Mouse (Mus musculus) limb, embryonic 15.5 days (tissue): ENCODE data around the gene Tgfbr1. TPM values are rescaled to one million over a fixed set of nuclear protein-coding genes. Genes with fewer than 3 reads are reported as not detected.

Source experiments
- ATAC-seq: fragments of 200-750 bp; cut with Nextera tagmentation; 2 replicates; pipeline ENCODE4 v1.8.0; 2017; ENCODE audit warnings: low read depth, moderate TSS enrichment; ENCODE audit not compliant: insufficient number of reproducible peaks, low FRiP score, low TSS enrichment
- H3K27ac ChIP-seq: fragments of 300-500 bp; sonication (generic); 2 replicates; pipeline ENCODE4 v1.5.1; 2015; ENCODE audit warnings: moderate library complexity, mild to moderate bottlenecking, inconsistent platforms
- H3K27me3 ChIP-seq: fragments of 300-500 bp; sonication (generic); 2 replicates; pipeline ENCODE4 v1.6.1; 2015; ENCODE audit warnings: inconsistent platforms
- H3K36me3 ChIP-seq: fragments of 300-500 bp; sonication (generic); 2 replicates; pipeline ENCODE4 v1.6.1; 2015; ENCODE audit warnings: inconsistent platforms
- H3K4me1 ChIP-seq: fragments of 300-500 bp; sonication (generic); 2 replicates; pipeline ENCODE4 v1.6.1; 2015; ENCODE audit warnings: inconsistent platforms
- H3K4me2 ChIP-seq: fragments of 300-500 bp; sonication (generic); 2 replicates; pipeline ENCODE4 v1.6.1; 2015; ENCODE audit warnings: mild to moderate bottlenecking, inconsistent platforms
- H3K4me3 ChIP-seq: fragments of 300-500 bp; sonication (generic); 2 replicates; pipeline ENCODE4 v1.5.1; 2015; ENCODE audit warnings: mild to moderate bottlenecking, inconsistent platforms
- H3K9ac ChIP-seq: fragments of 300-500 bp; sonication (generic); 2 replicates; pipeline ENCODE4 v1.6.1; 2015; ENCODE audit warnings: inconsistent platforms
- H3K9me3 ChIP-seq: fragments of 300-500 bp; sonication (generic); 2 replicates; pipeline ENCODE4 v1.6.1; 2016; ENCODE audit warnings: inconsistent platforms
- WGBS: fragments of 180-500 bp; shearing (Covaris S2); methylation state at CpG from one replicate; pipeline ENCODE4 v1.1.7; 2015; 5-methylcytosine and 5-hydroxymethylcytosine counted together
- polyA plus RNA-seq: library from polyadenylated mRNA; unstranded; fragments of >200 nt; fragmentation: Nextera tagmentation; extraction: Ambion mirVana; gene quantifications from 2 replicates; pipeline ENCODE4 v1.2.1, GENCODE M21; 2015

Tgfbr1 gene
- polyA plus RNA-seq, 1 experiment from 2014 or later = 31.6 TPM

DNA sequence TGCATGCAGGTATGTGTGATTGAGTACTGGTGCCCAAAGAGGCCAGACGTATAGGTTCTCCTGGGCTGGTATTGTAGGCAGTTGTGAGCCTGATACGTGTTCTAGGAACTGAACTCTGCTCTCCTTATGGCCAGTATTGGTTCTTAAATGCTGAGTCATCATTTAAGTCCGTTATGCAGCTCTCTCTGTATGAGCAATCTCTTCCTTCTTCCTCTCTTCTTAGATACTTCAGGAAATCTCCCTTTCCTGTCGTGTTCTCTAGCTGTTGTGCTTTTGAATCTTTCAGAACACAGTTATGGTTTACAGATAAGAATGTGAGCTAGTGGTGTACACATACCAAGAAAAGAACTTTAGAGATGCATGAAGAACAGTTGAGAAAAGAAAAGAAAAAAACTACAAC lies 47.3 kb downstream of the Tgfbr1 start:
- peaks cover 29% of the 10 kb centered on the region for H3K36me3 ChIP-seq
- no peak overlapping the region for H3K9ac ChIP-seq
- H3K4me1 ChIP-seq = no peaks in the 10 kb centered on the region
- ATAC-seq = no peak
- no peak overlapping the region for H3K4me2 ChIP-seq
- H3K27ac ChIP-seq = no peak overlapping the region
- H3K4me3 ChIP-seq = no peak overlapping the region
- 82% methylated on average over 4 of the region's 4 CpGs for WGBS
- no peaks in the 10 kb centered on the region for H3K27me3 ChIP-seq
- H3K9me3 ChIP-seq = no peaks in the 10 kb centered on the region

DNA sequence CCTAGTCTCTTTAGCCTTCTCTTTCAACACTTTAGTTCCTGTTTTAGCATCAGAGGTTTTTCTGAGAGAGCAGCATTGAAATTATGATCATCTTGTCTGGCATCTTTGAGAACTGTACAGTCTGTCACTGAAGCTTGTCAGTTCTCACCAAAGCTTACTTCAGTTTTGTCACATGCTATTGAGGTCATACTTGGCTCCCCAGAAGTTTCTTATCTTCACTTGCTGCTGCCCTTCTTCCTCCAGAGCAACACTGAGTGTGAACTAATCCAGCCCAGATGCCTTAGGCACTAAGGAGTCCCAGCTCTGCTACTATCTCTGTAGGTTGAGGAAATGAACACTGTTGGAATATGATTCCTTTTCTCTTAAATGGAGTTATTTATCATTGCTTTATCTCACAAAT lies 49.2 kb downstream of the Tgfbr1 start:
- H3K36me3 ChIP-seq = peaks cover 27% of the 10 kb centered on the region
- H3K9me3 ChIP-seq = no peaks in the 10 kb centered on the region
- H3K27ac ChIP-seq = no peak overlapping the region
- no peak overlapping the region for H3K4me2 ChIP-seq
- no peaks in the 10 kb centered on the region for H3K4me1 ChIP-seq
- no peak overlapping the region for H3K4me3 ChIP-seq
- no peaks in the 10 kb centered on the region for H3K27me3 ChIP-seq
- H3K9ac ChIP-seq = no peak overlapping the region
- ATAC-seq = no peak

DNA sequence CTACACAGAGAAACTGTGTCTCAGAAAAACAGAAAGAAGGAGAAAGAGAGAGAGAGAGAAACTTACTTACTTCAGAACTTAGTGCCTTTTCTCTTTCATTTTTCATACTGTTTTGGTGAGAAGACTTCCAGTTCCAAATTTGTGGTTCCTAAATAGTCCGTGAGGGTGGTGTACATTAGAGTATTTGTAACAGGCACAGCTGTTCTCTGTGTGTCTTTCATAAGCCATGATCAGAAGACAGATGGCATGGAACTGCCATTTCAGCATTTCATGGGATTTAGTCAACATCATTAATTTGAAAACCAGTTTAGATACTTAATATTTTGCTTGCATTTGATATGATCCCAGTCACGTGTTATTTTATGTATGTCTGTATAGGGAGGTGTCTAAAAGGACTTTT lies 51.5 kb downstream of the Tgfbr1 start:
- Histone ChIP-seq H3K27me3 (no peaks in the 10 kb centered on the region), H3K9me3 (no peaks in the 10 kb centered on the region), H3K4me1 (no peaks in the 10 kb centered on the region), H3K36me3 (peaks cover 16% of the 10 kb centered on the region; the same call in 1 of the 2 replicates), H3K4me2 (no peak overlapping the region), H3K27ac (no peak overlapping the region), H3K9ac (no peak overlapping the region), H3K4me3 (no peak overlapping the region)
- 75% methylated on average over 2 of the region's 2 CpGs for whole genome bisulfite sequencing
- no peak for ATAC-seq

DNA sequence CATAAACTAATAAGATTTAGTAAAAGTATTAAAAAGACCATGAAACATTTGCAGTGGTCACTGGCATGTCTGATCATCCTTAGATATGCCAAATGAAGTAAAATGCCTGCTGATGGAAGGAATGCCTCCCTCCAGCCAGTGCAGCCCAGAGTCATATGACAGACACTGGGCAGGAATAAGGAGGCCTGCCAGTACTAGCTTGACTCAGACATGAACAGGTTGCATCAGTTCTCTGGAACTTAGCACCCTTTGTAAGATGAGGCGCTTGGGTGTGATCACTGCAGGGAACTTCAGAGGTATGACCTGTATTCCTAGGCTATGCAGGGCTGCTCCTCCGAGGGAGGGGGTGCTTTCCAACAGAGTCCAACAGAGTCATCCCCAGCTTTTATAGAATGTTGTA lies 54.1 kb downstream of the Tgfbr1 start:
- H3K9ac ChIP-seq = no peak overlapping the region
- H3K4me1 ChIP-seq = no peaks in the 10 kb centered on the region
- 66% methylated on average over 2 of the region's 2 CpGs for WGBS
- H3K27ac ChIP-seq = no peak overlapping the region
- ATAC-seq = no peak
- H3K4me2 ChIP-seq = no peak overlapping the region
- H3K27me3 ChIP-seq = no peaks in the 10 kb centered on the region
- no peaks in the 10 kb centered on the region for H3K9me3 ChIP-seq
- no peak overlapping the region for H3K4me3 ChIP-seq
- peaks cover 22% of the 10 kb centered on the region for H3K36me3 ChIP-seq

DNA sequence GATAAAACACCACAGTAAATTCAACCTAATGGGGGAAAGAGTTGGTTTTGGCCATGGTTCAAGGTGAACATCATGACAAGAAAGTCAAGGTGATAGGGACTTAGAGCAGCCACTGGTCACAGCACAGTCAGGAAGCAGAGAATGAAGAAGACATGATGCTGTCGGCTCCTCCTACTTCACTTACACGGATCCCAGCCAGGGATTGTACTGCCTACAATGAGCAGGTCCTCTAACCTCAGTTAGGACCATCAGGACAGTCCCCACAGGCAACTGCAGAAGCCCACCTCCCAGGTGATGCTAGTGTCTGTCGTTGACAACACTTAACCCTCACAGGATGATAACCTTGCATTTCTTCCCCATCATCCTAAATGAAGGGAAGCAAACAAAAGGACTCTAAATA lies 64.8 kb downstream of the Tgfbr1 start:
- Histone ChIP-seq H3K4me2 (no peak overlapping the region), H3K9ac (no peak overlapping the region), H3K36me3 (peaks cover 10% of the 10 kb centered on the region; the same call in 1 of the 2 replicates), H3K9me3 (no peaks in the 10 kb centered on the region), H3K27ac (no peak overlapping the region), H3K4me1 (0 out of 2 replicates have a peak, but pooled peaks cover 5% of the 10 kb centered on the region), H3K27me3 (no peaks in the 10 kb centered on the region), H3K4me3 (no peak overlapping the region)
- WGBS = 64% methylated on average over 3 of the region's 3 CpGs
- ATAC-seq = no peak

DNA sequence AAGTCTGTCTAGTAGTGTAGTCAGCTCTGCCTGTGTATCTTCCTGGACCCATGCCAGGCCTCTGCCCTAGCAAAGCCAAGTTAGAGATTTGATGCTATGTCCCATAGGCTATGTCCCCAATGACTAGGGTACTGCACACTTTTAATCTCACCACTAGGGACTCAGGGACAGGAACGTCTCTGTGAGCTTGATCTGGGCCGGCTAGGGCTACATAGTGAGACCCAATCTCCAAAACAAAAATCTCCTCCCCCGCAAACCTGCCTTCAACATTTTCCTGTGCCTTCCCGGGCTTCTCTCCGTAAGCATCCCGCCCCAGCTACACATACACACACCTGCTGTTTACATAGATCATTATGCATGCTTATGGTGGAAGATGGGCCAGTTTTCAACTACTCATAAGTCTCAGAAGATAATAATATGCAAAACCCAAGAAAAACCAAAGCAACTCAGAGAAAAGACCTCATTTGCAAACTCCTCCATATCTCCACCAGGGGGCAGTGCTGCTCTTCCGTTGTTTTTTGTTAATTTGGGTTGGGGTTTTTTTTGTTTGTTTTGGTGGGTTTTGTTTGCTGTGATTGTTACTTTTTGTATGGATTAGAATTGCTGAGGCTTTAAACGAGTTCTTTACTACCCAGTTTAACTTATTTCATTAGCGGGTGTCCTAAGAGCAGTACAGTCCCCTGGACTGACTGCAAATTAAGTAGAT lies 66.4 kb downstream of the Tgfbr1 start:
- Histone ChIP-seq H3K36me3 (peaks cover 3% of the 10 kb centered on the region; the same call in 1 of the 2 replicates), H3K4me2 (no peak overlapping the region), H3K9ac (no peak overlapping the region), H3K27ac (no peak overlapping the region), H3K9me3 (no peaks in the 10 kb centered on the region), H3K27me3 (no peaks in the 10 kb centered on the region), H3K4me3 (no peak overlapping the region), H3K4me1 (0 out of 2 replicates have a peak, but pooled peaks cover 5% of the 10 kb centered on the region)
- no peak for ATAC-seq
- WGBS = 30% methylated on average over 9 of the region's 9 CpGs

DNA sequence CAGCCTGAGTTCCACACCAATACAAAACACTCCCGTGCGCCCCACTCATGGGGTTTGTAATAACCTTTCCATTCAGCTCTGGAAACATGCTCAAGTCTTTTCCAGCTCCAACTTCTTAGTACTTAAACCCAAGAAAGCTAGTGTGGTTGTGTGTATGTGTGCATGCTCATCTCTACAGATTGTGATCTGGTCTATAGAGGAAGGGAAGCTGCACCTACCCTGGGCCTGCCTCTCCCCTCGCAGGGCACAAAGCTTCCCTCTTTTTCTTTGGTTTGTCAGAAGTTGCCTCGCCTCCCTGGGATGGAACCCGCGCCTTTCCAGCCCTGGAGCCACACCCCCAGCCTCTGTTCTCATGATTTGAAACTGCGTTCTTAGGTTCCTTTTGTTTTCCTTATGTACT lies 67.2 kb downstream of the Tgfbr1 start:
- WGBS = 38% methylated on average over 7 of the region's 7 CpGs
- Histone ChIP-seq H3K36me3 (no peaks in the 10 kb centered on the region), H3K4me2 (no peak overlapping the region), H3K9ac (no peak overlapping the region), H3K27ac (no peak overlapping the region), H3K4me1 (0 out of 2 replicates have a peak, but pooled peaks cover 5% of the 10 kb centered on the region), H3K9me3 (no peaks in the 10 kb centered on the region), H3K4me3 (no peak overlapping the region), H3K27me3 (no peaks in the 10 kb centered on the region)
- ATAC-seq = no peak

DNA sequence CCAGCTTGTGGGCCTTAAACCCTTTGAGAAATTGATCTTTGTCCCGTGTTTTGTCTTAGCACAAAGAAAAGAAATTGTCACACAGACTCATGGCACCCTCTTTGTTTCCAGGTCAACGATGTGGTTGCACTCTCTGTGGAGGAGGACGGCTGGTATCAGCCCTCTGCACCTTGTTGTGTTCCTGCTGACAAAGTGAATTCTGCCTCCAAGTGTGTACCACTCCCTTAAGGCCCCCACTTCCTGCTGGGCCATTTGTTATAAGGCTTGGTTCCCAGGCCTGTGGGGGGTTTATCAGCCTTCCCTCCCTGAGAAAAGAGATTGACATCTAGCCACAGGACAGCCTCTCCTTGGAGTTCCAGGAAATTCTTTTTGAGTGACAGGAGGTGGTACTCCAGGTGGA lies 69.2 kb downstream of the Tgfbr1 start:
- Histone ChIP-seq H3K9me3 (no peaks in the 10 kb centered on the region), H3K4me2 (no peak overlapping the region), H3K9ac (no peak overlapping the region), H3K4me3 (no peak overlapping the region), H3K27ac (no peak overlapping the region), H3K27me3 (no peaks in the 10 kb centered on the region), H3K4me1 (0 out of 2 replicates have a peak, but pooled peaks cover 5% of the 10 kb centered on the region), H3K36me3 (no peaks in the 10 kb centered on the region)
- no peak for ATAC-seq
- WGBS = 57% methylated on average over 3 of the region's 3 CpGs

DNA sequence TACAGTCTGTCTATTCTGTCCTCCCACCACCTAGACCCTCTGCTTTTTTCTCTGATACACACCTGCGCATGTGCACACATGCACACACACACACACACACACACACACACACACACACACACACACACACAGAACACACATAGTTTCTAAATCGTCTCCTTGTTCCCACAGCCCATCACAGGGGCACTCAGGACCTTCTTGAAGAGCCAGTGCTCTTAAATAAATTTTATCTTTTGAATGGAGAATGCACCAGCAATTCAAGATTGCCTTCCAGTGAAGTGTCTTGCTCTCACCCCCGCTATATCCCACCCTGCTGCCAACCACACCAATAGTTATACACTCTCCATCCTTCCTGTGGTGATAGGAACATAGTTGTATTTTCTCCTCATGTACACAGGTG lies 69.9 kb downstream of the Tgfbr1 start:
- Histone ChIP-seq H3K27me3 (no peaks in the 10 kb centered on the region), H3K36me3 (no peaks in the 10 kb centered on the region), H3K4me2 (no peak overlapping the region), H3K9me3 (no peaks in the 10 kb centered on the region), H3K4me1 (0 out of 2 replicates have a peak, but pooled peaks cover 5% of the 10 kb centered on the region), H3K9ac (no peak overlapping the region), H3K4me3 (no peak overlapping the region), H3K27ac (no peak overlapping the region)
- WGBS = 88% methylated on average over 3 of the region's 3 CpGs
- ATAC-seq = no peak

DNA sequence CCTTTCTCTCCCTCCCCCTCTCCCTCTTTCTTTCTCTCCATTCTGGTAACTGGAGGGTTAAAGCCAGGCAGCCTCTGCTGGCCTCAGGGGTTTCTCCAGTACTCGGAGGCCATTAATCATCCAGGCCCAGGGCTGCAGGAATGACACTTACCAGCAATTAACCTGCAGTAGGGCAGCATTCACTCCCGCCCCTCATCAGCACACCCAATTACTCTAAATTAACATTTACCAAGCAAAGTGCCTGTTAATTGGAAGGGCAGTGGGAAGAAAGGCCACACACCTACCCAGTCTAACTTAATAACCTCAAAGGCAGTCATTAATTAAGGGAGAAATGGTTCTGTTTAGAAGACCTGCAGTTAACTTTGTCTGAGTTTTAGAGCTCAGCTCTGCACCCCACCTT lies 71.4 kb downstream of the Tgfbr1 start:
- 14% methylated on average over 2 of the region's 2 CpGs for WGBS
- no peak for ATAC-seq
- Histone ChIP-seq H3K9ac (no peak overlapping the region), H3K4me2 (no peak overlapping the region), H3K4me3 (no peak overlapping the region), H3K27ac (no peak overlapping the region), H3K9me3 (no peaks in the 10 kb centered on the region), H3K27me3 (no peaks in the 10 kb centered on the region), H3K36me3 (no peaks in the 10 kb centered on the region), H3K4me1 (0 out of 2 replicates have a peak, but pooled peaks cover 1% of the 10 kb centered on the region)

DNA sequence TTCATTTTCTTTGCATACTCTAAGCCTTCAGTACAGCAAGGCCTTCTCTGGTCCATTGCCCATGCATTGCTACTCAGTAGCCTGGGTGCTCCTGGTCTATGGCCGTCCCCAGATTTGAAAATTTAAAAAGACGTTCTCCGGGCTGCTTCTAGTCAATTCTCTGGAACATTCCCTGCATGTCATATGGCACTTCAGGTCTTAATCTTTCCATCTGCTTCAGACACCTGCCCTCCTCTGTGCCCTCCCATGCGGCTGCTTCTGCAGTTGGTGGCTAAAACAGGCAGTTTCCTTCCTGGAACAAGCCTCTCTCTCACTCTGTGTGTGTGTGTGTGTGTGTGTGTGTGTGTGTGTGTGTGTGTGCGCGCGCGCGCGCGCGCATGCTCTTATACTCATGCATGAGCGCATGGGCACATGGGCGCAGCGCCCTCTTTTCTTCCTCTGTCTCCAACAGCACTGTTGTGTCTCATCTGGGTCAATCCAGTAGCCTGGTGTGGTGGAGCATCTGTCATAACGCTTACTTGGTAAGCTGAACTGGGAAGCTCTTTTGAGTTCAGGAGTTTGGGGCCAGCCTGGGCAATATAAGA lies 72.3 kb downstream of the Tgfbr1 start:
- Histone ChIP-seq H3K36me3 (no peaks in the 10 kb centered on the region), H3K27ac (no peak overlapping the region), H3K4me2 (no peak overlapping the region), H3K4me1 (no peaks in the 10 kb centered on the region), H3K9me3 (no peaks in the 10 kb centered on the region), H3K9ac (no peak overlapping the region), H3K4me3 (no peak overlapping the region), H3K27me3 (no peaks in the 10 kb centered on the region)
- 88% methylated on average over 16 of the region's 16 CpGs for WGBS
- ATAC-seq = no peak

DNA sequence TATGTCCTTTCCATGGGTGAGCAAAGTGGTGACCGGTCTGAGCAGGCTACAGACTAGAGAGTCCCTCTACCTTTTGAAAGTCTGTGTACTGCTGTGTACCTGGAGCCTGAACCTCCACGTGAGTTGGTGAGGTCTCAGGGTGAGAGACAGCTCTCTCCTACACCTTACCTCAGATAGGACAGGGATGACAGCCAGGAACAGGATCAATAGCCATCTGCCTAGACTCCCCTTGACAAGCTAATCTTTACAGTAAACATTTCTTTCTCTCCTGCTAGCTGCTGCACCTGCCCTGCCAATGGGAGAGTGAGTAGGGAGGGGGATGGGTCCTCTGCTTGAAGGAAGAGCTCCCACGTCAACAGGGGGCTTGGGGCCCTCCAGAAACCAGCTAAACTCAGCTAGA lies 74.6 kb downstream of the Tgfbr1 start:
- ATAC-seq = no peak
- no peaks in the 10 kb centered on the region for H3K36me3 ChIP-seq
- no peak overlapping the region for H3K27ac ChIP-seq
- H3K4me3 ChIP-seq = no peak overlapping the region
- no peaks in the 10 kb centered on the region for H3K9me3 ChIP-seq
- no peaks in the 10 kb centered on the region for H3K27me3 ChIP-seq
- no peak overlapping the region for H3K4me2 ChIP-seq
- no peaks in the 10 kb centered on the region for H3K4me1 ChIP-seq
- WGBS = 59% methylated on average over 3 of the region's 3 CpGs
- H3K9ac ChIP-seq = no peak overlapping the region
